Mouse (Mus musculus) mesoderm, embryonic 11.5 days (tissue): ENCODE measurements around the gene Ubox5.
A peak's percentile ranks its signal among the peaks of the same experiment; 100 is the strongest.
"Not testable (repeated sequence)": the region's sequence is repeated elsewhere in the genome, so short reads cannot be mapped to it uniquely, and the experiment has no call there.

ENCODE experiments used
- DNase-seq: peaks from one replicate; pipeline ENCODE4 v3.0.0-alpha.2; 2012; ENCODE audit warnings: low read depth, low spot score

The Ubox5 gene

DNA sequence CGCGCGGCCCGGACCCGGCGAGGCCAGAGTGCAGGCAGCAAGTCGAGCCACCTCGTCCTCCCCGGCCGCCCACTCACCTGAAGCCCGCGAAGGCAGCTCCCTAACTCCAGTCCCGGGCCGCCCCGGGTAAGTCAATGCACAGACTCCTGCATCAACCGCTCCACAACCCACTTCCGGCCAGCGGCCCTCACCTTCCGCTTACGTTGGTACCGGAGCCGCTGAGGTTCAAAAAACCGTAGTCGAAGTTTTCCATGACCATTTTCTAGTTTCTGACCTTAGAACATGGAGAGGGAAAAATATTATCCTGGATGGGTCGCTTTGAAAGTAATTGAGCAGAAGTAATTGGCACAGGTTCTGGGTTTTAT is at the start of gene Ubox5, which contains the start of gene Fastkd5:
TSS of gene Ubox5 (minus strand) at position 200 of the 365 bp plus-strand sequence.
TSS of gene Fastkd5 (minus strand) at position 189 of the 365 bp plus-strand sequence.
- DNase-seq: peak; percentile 79

DNA sequence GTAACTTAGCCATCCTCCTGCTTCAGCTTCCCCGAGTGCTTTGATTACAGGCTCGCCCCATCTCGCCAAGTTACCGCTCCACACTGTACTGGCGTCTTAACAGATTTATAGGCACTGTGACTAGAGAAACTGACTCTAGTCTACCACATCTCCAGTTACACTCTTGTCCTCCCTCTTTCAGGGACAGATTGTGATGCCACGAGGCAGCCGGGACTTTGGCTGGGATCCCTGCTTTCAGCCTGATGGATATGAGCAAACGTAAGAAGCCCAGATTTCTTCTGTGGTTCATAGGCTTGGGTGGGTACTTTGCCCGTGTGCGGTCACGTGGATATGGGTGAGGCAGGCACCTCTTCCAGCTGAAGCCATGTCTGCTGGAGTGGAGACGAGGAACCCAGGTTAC is 49.3 kb upstream of the Ubox5 start:
- DNase-seq: no peak

DNA sequence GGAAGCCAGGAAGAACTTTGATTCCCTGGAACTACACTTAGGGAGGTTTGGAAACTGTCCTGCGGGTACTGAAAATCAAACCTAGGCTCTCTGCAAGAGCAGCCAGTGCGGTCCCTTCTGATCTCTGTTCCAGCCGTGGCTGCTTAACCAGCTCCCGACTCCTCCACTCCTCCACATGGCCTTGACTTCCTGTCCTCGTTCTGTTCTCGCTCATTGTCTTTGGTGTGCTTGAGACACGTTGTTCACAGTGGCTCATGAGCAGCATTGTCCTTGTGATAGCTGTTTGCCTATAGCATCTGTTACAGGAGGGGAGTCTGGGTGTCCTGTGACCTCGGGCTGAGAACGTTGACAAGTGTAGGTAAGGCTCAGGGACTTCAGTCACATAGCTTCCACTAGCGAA is 47.4 kb upstream of the Ubox5 start:
- no peak for DNase-seq

DNA sequence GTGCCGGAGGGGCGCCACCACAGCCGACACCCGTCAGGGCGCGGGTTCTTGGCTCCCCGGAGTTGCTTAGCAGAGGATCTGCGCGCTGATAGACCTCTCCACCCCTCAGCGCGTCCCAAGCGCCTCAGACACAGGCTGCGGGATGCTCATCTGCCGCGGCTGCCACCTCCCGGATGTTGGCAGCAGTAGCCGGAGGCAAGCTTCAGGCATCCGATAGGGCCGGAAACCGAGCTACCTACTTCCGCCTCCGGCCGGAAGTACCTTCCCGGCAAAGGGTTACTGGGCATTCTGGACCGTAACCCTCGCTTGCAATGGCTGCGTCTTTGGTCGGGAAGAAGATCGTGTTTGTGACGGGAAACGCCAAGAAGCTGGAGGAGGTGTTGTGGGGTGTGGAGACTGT is 37.7 kb upstream of the Ubox5 start, which contains the start of gene Itpa:
TSS of gene Itpa (plus strand) at position 52 of the 400 bp plus-strand sequence.
- peak; percentile 92 for DNase-seq

DNA sequence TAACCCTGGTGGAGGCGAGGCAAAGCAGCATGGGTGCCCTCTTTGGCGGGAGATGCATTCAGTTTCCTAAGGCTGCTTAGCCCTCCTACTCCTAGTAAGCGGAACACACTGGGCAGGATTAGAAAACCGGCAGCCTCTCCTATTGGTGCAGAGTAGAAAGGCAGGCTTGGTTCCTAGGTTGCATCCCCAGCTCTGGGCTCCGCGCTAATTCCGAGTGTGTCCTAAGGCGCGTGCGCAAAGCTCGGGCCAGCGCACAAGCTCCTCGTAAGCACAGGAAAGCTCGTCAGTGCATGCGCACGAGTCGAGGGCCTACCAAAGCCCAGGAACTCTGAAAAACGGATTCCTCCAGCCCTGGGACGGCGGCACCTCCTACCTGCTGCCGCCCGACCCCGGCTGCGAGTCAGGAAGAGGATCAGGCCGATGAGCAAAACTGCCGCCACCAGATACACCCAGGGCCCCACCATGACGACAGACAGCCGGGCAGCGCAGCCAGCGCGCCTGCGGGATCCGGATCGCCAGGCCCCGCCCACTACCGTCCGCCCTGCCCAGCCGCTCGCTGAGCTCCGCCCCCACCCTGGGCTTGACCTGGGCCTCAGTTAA is 34.4 kb upstream of the Ubox5 start, which contains the start of gene Ddrgk1:
TSS of gene Ddrgk1 (minus strand) at position 558 of the 600 bp plus-strand sequence.
- peak; percentile 96 for DNase-seq

DNA sequence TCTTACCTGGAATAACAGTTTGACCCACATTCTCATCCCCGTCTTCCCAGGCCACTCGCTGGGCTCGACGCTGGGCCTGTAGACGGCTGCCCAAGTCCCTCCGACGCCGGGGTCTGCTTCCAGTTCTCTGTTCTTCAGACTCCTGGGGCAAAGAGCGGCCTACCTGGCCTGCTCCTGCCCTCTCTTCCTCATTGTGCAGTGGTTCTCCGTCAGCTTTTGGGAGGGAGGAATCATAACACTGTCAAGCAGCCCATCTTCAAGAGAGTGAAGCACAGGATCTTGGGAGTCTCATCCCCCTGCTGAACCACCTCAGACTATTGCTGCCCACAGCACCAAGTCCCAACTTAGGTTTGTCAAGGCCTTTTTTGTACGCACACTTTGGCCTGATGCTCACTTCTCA is 33.5 kb upstream of the Ubox5 start:
- DNase-seq: no peak

DNA sequence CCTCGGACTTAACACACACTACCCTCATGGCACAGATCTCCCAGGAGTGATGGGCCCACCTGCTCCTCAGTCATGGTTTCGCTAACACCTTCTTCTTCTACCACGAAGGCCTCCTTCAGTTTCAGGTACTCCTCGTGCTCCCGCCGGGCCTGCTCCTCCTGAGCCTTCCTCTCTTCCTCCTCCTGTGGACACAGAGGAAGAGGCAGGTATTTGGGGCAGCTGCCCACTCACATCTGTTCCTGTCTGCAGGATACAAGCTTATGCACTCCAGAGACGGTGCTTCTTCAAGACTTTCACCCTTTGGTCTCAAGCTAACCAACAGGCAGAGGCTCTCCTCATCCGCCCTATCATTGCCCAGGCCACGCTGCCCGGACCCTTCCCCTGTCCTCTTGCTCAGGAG is 28.7 kb upstream of the Ubox5 start:
- DNase-seq: no peak

DNA sequence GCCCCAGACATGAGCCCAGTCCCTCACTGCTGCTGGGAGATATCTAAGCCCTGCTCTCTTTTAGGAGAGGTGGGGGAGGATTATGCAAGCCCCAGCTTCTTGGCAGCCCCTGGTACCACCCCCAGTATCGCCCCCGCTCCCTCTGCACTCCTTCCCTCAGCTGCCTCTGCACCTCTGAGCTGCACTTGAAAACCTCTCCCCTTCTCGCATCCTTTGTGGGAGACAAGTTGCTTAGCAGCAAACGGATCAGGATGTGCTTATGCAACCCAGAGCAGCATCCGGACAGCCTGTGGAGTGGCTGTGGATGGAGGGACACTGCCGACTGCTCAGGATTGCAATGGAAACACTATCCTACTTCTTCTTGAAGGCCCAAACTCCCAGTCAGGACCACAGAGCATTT is 27.7 kb upstream of the Ubox5 start:
- DNase-seq: no peak

DNA sequence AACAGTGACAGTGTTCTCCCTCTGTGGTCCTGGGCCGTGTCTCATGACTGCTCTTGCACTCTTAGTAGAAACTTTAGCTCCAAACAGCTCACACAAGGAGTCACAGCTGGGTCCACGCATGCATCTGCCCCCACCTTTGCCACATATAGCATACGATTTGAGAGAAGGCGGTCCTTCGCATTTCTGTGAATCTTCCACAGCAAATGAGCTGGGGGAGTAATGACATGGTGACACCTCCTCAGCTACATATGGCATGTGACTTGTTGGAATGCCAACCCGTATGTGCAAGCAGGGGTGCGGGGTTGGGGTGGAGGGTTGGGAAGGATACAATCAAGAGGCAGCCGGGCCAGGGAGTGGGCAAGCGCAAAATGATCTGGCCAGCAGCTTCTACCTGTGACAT is 26.7 kb upstream of the Ubox5 start:
- no peak for DNase-seq

DNA sequence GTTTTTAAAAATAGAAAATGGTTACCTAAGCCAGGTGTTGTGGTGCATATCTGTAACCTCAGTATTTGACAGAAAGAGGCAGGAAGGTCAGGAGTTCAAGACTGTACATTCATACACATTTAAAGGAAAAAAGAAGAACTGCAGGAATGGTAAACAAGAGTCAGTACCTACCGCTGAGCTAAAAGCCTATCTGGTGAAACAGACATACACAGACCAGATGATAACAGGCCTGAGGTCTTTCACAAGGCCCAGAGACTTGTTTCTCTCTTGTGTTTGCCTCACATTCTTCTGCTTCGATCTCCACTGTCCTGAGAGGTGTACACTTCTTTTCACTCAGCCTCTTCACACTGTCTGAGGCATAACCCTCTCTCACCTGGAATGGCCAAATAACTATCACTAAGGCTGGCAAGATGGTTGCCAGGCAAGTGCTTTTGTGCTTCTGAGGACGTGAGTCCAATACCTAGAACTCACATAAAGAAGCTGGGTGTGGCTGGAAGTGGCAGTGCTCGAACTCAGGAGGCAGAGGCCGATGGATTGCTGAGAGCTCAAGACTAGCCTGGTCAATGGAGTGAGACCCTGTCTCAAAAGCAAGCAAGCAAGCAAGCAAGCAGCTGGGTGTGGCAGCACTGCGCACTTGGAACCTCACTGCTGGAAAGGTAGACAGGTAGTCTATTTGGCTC is 26.0 kb upstream of the Ubox5 start:
- DNase-seq: no peak

DNA sequence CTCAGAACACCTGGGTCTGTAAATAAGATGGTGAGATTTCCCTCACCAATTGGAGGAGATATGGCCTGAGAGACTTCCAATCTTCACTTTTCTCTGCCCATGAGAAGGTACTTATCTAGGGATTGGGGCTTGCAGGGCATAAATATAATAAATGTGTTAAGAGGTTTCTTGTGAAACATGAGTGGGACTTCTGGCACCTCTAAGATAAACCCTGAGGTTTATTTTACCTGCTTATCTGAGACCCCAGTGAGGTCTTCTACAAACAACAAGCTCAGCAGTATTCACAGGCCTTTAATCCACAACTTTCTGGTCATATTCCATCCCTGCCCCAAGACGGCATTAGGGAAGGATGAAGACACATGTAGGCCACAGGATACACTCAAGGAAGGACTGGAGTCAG is 23.9 kb upstream of the Ubox5 start:
- DNase-seq: no peak

DNA sequence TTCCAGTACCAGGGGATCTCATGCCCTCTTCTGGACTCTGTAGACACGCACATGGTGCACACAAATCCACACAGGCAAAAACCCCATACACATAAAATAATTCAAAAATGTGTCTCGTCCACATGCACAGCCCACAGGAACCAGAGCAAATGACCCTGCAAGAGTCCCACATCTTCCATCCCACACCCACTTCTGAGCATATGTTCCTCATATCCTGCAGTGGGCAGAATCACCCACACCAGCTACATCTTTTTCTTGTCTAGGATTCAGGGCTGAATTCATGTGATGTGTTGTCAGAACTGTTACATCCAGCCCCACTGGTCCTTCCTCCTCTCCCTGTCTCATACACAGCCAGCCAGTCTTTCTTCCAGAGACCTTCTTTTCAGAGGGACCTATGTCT is 23.5 kb upstream of the Ubox5 start:
- no peak for DNase-seq

DNA sequence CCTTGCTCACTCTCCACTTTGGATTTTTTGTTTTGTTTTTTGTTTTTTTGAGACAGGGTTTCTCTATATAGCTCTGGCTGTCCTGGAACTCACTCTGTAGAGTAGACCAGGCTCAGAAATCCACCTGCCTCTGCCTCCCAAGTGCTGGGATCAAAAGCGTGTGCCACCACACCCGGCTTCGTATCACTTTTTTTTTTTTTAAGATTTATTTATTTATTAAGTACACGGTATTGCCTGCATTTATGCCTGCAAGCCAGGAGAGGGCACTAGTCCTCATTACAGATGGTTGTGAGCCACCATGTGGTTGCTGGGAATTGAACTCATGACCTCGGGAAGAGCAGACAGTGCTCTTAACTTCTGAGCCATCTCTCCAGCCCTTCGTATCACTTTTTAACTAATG is 19.2 kb upstream of the Ubox5 start:
- DNase-seq: not testable (repeated sequence)

DNA sequence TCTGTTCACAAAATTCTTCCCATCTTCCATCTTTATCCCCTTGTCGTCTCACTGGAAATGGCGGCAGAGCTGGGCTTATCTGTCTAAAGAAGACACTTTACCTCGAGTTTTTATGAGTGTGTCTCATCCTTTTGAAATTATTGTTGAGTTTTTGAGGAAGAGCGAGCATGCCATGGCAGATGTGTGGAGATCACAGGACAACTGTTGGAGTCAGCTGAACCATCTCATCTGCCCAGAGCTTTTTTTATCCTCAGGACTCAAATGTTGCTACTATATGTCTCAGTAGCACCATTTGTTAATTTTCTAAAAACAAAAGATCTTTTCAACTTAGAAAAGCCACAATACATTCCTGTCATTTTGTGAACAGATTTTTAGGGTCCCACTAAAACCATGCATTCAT is 15.4 kb upstream of the Ubox5 start:
- DNase-seq: no peak

DNA sequence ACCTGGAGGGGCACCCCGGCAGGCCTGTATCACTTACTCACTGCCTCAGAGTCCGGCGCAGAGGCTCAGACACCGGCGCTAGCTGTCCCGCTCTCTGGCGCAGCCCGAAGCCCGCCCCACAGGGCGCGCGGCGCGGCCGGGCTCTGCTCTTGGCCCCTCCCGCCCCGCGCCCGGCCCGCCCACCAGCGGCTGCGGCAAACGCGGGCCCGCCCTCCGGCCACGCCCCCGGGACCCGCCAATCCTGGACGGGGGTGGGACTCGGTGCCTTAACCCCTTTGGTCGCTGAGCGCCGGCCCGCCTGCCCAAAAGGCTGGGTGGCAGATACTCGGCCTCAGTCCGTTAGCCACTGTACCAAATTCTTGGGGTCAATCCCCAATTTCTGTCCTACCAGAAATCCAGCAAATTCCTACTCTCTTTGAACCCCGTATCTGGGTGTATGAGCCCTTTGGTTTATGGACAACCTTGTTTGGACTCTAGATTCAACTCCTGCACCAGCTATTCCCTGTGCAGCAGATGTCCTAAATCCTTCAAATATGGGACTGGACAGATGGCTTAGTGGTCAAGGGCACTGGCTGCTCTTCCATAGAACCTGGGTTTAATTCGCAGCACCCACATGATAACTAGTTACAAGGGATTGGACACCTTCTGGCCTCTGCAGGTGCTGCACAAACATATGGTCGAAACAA is 13.0 kb upstream of the Ubox5 start, which contains the start of gene Lzts3:
TSS of gene Lzts3 (minus strand) at position 120 of the 686 bp plus-strand sequence.
- peak; percentile 89 for DNase-seq

DNA sequence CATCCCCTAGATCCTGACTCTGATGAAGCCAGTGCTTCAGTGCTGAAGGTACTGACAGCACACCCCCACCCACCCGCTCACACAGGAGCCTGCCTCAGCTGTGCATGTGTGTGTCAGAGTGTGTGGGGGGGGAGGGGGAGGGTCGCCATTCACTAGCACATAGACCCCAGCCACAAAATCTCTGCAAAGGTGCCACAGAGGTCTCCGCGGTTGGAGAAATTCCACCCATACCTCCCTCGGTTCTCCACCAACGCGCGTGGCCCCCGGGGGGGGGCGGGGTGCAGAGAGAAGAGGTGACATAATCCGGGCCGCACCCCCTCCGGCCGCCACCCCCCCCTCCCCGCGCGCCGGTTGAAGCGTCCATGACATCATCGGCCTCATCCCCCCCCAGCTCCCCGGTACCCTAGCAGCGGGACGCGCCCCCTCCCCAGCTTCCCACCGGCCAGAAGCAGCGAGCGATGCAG is 12.4 kb upstream of the Ubox5 start:
- DNase-seq: no peak

DNA sequence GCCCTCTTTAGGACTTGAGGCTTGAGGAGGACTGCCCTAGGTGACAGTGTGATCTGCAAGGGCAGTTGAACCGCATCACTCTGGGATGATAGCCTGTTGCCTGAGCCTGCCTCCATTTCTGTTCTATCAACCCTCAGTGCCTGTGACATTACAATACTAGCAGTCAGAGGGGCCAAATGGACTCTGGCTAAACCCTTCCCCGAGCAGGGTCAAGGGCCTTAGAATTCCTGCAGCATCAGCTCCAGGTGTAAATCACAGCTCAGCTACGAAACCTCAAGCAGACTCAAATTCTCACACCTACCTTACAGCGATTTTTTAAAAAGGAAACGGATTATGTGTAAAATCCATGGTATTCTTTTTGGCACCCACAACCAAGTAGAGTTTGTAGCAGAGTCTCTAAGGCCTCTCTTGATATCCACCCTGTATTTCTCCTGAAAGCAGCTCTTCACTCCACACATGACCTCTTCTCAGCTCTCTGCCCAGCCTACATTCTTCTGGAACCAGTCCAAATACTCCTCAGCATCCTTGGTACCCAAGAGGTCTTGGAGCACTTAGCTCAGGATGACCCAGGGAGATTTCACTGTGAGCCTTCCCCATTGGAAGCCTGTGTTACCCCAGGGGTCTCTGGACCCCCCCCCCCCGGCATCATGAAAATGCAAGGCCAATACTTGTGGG is 11.7 kb upstream of the Ubox5 start:
- no peak for DNase-seq

DNA sequence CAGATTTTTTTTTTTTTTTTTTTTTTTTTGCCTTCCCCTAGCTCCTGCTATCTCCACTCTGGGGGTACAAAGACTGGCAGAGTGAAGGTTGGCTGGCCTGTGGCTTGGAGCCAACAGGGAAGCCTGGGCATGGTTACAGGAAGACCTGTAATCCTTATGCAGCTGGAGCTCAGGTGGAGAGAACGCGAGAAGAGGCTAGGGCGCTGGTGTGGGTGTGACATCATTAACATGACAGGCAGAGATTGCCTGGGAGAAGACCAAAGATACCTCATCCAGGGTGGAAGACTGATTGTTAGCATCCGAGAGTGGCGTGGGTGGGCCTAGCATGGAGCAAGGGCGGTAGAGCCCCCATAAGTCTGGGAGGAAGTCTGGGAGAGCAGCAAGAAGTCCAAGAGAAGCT is 9.4 kb upstream of the Ubox5 start:
- no peak for DNase-seq

DNA sequence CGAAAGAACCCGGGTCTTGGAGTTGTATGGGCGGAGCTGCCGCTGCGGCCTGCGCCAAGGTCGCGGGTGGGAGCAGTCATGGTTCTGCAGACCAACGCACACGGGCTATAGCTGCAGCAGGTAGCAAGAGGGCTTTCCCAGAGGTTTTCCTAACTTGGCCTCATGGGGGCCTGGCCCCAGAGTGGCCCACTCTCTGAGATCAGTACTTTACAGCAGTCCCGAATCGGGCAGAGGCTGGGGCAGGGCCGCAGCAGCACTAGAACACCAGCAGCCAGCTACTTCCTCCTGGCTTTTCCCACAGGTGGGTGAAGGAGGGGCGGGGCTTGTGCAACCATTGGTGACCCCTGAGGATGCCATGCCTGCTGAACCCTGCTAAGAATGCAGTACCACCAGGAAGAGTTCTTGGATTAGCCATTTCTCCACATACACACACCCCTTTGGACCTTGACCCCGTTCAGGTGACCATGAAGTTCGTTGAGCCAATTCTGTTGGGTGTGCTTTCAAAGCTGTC is 8.3 kb upstream of the Ubox5 start:
- DNase-seq: no peak

DNA sequence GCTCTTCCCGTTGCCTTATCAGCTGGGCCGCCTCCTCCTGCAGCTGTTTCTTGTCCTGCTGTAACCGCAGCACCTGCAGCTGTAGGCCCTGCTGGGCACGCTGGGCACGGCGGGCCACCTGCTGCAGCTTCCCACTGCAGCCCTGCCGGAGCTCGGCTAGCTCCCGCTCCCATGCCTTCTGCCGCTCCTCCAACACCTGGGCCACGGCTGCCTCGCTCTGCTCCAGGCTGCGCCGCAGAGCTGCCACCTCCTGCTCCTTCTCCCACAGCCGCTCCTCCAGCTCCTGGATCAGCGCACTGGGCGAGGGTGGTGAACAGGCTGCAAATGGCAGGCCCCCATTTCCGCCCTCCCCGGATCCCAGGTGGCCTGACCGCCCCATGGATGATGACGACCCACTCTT is 6.0 kb upstream of the Ubox5 start:
- peak; percentile 17 for DNase-seq

DNA sequence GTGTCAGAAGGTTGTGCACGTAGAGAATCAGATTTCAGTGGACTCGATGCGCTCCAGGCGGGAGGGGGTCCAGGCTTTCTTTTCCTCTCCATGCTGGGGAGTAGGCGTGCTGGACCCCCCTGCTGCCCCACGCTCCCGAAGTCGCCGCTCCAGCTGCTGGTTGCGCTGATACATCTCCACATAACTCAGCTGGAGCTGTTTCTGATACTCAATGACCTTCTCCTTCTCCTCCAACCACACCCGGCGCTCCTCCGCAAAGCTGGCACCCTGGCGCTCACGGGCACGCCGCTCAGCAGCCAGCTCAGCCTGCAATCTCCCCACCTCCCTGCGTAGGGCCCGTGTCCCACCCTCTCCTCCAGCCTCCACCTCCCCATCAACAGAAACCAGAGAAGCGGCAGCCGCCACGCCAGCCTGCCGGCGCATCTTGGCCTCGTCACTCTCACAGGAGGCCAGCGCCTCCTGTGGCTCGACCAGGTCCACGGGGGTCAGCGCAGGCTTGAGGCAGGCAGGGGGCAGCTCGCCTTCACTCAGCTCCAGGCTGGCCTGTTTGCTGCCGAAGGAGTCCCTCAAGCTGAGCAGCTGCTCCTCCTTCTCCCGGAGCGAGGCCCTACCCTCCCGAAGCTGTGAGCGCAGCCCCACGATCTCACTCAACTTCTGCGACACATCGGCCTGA is 5.0 kb upstream of the Ubox5 start:
- DNase-seq: peak; percentile 53
